Mouse (Mus musculus): ENCODE measurements around the gene Scfd1. TPM values are rescaled to one million over a fixed set of nuclear protein-coding genes. Genes with fewer than 3 reads are reported as not detected.

The Scfd1 gene
- polyA plus RNA-seq (2012; ENCODE audit: insufficient read depth, insufficient read length, missing spikeins) = 52.7 and 68.7 TPM in 2 replicates

DNA sequence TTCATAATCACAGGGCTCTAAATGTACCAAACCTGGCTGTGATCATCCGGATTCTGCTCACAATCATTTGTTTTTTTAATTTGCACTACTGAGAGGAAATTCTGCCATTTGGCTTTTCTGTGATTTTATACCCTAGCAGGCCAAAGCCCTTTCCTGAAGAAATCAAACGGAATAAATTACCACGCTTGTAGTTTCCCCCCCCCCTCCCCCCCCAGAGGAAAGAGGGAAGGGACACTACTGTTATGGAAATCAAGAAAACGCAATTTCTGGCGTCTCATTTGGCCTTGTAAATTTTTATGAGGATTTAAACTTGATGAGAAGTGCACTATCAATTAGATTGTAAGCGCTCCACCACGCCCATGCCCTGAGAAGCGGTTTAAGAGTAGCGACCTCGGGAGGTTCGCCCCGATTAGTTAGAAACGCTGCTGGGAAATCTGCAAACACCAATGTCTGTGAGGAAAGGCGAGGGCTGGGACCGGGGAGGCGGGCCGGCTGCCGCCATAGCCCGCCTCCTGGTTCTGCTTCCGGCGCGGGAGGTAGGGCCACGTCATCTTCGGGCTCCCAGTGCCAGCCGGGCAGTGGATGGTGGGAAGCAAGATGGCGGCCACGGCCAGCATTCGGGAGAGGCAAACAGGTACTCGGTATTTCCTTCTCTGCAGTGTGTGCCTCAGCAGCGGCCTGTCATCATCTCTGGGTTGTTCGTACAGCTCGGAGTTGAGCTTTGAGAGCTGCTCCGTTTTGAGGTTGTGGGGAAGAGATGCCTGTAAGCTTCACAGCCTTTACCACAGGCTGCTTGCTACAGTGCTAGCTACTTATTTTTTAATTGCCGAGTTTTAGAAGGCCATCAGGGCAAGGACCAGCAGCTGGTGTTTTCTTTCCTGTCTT is at the start of gene Scfd1:
TSS of gene Scfd1 (plus strand) at position 508 of the 885 bp plus-strand sequence.
- peak within 1 kb of the TSS; percentile 93 for H3K27ac ChIP-seq (replicated peaks; ENCODE audit: low read depth, low read length)
- no peaks in the 10 kb centered on the region for H3K4me1 ChIP-seq (ENCODE audit: control insufficient read depth, insufficient read depth, insufficient read length, low read length)
- H3K4me3 ChIP-seq (ENCODE audit: insufficient read depth, low read depth, low read length) = peak within 1 kb of the TSS; percentile 96

DNA sequence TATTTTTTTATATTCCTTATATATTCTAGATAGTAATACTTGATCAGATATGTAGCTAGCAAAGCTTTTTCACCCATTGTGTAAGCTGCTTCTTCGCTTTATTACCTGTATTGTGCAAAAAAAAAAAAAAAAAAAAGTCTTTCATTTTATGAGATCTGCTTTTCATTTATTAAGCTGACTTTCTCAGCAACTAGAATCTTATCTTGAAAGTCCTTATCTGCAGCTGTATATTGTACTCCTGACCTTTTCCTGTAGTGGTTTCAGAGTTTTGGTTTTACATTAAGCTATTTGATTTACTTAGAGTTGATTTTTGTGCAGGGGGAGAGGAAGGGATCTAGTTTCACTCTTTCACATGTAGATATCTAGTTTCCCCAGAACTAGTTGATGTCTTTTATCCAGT is 40.3 kb upstream of the Scfd1 start:
- H3K27ac ChIP-seq (replicated peaks; ENCODE audit: low read depth, low read length) = no peak overlapping the region
- no peak overlapping the region for H3K4me3 ChIP-seq (ENCODE audit: insufficient read depth, low read depth, low read length)
- H3K4me1 ChIP-seq (ENCODE audit: control insufficient read depth, insufficient read depth, insufficient read length, low read length) = no peaks in the 10 kb centered on the region

DNA sequence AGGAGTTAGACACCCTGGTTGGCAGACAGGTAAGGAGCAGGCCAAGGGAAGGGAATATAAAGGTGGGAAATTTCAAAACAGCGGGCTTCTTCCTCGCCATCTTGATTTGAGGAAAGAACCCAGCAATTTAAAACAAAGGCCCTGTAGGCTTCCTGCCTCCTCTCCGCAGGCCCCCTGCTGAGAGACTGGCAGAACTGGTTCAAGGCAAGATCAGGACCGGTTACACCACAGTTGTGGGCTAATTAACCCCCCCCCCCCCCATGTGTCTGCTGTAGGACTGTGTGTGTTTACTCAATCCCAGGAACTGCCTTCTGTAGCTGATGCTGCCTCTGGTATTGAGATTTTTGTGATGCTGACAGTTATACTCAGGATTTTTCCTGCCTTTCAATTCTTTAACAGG is 31.2 kb upstream of the Scfd1 start:
- H3K27ac ChIP-seq (replicated peaks; ENCODE audit: low read depth, low read length) = no peak overlapping the region
- H3K4me1 ChIP-seq (ENCODE audit: control insufficient read depth, insufficient read depth, insufficient read length, low read length) = 0 out of 2 replicates have a peak, but pooled peaks cover 2% of the 10 kb centered on the region
- no peak overlapping the region for H3K4me3 ChIP-seq (ENCODE audit: insufficient read depth, low read depth, low read length)

DNA sequence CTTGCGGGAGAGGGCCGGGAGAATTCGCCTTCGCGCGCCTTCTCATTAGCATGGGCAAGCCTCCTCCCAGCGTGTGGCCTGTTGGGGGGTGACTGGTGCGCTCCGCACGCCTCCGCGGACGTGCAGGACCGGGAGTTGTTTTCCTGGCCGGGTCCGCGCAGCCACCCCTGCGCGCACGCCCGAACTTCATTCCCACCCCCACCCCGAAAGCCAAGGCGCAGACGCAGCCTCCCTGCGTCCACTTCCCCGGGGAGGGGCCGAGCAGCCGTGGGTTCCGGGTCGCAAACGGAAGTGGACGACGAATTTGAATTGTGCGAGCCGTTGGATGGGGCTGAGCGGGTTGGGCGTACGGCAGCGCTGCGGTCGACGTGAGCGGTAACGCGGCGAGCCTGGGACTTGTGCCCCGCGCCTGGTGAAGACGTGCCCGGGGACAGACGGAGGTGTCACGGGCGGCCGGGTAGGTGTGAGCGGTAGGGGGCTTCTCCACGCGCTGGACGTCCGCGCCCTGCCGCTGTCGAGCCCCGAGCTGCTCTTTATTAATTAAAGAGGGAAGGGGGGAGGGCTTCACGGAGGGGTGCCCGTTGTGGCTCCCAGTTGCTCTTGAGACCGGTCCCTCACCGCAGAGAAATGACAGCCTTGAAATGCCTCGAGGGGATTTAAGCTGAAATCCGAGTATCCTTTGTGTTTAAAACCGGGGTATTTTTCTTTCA is 29.2 kb upstream of the Scfd1 start, which contains the start of gene G2e3:
TSS of gene G2e3 (plus strand) at position 74 of the 710 bp plus-strand sequence.
- Histone ChIP-seq H3K4me1 (ENCODE audit: control insufficient read depth, insufficient read depth, insufficient read length, low read length) (0 out of 2 replicates have a peak, but pooled peaks cover 2% of the 10 kb centered on the region), H3K27ac (replicated peaks; ENCODE audit: low read depth, low read length) (peak within 1 kb of the TSS; percentile 27), H3K4me3 (ENCODE audit: insufficient read depth, low read depth, low read length) (peak within 1 kb of the TSS; percentile 68)

DNA sequence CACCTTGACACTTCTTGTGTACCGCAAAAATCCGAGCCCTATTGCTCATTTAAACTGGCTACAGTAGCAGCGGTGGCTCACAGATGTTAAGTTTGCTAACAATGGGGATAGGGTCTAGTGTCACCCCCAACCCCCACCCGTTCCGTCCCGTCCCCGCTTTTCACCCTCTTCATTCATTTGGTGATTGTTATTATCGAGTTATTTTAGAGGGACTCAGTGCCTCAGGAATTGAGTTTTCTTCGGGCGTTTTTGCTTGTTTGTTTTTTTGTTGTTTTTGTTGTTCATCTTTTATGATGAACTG is 28.7 kb upstream of the Scfd1 start:
- Histone ChIP-seq H3K4me1 (ENCODE audit: control insufficient read depth, insufficient read depth, insufficient read length, low read length) (0 out of 2 replicates have a peak, but pooled peaks cover 2% of the 10 kb centered on the region), H3K4me3 (ENCODE audit: insufficient read depth, low read depth, low read length) (peak overlapping the region; percentile 68), H3K27ac (replicated peaks; ENCODE audit: low read depth, low read length) (peak overlapping the region; percentile 10; the same call in 1 of the 2 replicates)

DNA sequence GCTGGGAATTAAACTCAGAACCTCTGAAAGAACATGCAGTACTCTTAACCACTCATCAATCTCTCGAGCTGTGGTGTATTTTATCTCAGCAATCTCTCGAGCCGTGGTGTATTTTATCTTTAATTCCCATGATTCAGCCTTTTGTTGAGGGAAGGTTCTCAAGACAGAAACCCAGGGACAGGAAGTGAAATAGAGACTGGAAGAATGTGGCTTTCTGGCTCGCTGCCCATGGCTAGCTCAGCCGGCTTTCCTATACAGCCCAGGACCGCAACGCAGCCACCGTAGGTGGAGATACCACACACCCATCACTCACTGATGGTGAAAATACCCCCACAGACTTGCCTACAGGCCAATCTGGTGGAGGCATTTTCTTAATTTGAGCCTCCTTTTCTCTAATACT is 22.0 kb upstream of the Scfd1 start:
- Histone ChIP-seq H3K27ac (replicated peaks; ENCODE audit: low read depth, low read length) (no peak overlapping the region), H3K4me1 (ENCODE audit: control insufficient read depth, insufficient read depth, insufficient read length, low read length) (no peaks in the 10 kb centered on the region), H3K4me3 (ENCODE audit: insufficient read depth, low read depth, low read length) (no peak overlapping the region)

DNA sequence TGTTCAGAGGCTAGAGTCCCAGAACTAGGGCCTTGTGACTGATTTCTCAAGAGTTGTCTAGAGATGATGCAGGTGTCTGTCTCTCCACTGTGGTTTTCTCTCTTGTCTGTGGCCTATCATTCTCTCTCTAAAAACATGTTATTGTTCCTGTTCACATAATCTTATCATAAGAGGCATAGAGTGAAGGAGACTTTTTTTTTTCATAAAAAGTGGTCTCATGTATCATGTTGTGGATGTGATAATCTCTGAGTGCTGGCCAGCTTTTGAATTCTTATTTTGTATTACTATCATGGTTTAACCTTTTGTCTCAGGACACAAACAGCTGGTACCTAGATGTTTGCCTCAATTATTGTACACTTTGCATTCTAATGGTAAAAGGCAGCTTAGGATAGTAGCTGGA is 16.0 kb upstream of the Scfd1 start:
- Histone ChIP-seq H3K27ac (replicated peaks; ENCODE audit: low read depth, low read length) (no peak overlapping the region), H3K4me3 (ENCODE audit: insufficient read depth, low read depth, low read length) (no peak overlapping the region), H3K4me1 (ENCODE audit: control insufficient read depth, insufficient read depth, insufficient read length, low read length) (no peaks in the 10 kb centered on the region)

DNA sequence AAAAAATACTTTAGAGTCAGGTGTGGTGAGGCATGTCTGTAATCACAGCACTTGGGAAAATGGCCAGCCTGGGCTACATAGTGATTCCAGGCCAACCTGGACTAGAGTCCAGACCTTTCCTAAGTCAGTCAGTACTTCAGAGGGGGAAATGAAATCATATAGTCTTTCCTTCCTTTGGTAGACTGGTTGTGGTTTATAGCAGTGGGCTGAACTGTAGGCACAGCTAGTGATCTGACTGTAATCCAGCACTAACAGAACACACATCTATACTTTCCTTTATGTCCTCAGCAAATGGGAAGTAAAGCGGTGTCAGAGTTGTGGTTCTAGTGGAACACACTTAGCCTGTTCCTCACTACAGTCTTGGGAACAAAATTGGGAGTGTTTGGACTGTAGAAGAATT is 14.4 kb upstream of the Scfd1 start:
- no peak overlapping the region for H3K4me3 ChIP-seq (ENCODE audit: insufficient read depth, low read depth, low read length)
- H3K27ac ChIP-seq (replicated peaks; ENCODE audit: low read depth, low read length) = no peak overlapping the region
- no peaks in the 10 kb centered on the region for H3K4me1 ChIP-seq (ENCODE audit: control insufficient read depth, insufficient read depth, insufficient read length, low read length)

DNA sequence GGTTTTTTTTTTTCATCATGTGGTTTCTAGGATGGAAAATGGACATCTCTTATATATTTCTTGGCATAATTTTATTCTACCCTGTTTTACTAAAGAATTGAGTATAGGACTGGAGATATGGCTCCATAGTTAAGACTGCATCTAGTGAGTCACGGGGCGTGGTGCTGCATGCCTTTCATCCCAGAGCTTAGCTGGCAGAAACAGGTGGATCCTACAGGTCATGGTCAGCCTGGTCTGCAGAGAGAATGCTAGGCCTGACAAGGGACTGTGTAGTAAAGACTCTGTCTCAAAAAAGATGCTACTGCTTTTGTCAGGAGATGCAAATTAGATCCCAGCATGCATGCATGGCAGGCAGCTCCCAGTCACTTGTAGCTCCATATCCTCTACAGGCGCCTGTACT is 8.8 kb upstream of the Scfd1 start:
- Histone ChIP-seq H3K4me3 (ENCODE audit: insufficient read depth, low read depth, low read length) (no peak overlapping the region), H3K4me1 (ENCODE audit: control insufficient read depth, insufficient read depth, insufficient read length, low read length) (no peaks in the 10 kb centered on the region), H3K27ac (replicated peaks; ENCODE audit: low read depth, low read length) (no peak overlapping the region)

DNA sequence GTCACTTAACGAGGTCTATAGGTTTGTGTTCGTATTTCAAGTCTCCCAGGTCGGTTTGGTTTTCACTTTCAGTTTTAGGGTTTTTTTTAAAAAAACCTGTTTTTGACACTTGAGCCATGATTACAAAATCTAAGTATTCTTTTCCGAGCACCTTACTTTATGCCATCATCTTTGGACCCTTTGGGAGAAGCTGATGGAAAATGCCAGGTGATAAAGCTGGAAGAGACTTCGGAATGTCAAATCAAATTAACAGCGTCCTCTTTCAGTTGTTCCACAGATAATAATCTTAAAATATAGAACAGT is 529 bp downstream of the Scfd1 start:
- Histone ChIP-seq H3K4me1 (ENCODE audit: control insufficient read depth, insufficient read depth, insufficient read length, low read length) (no peaks in the 10 kb centered on the region), H3K4me3 (ENCODE audit: insufficient read depth, low read depth, low read length) (peak overlapping the region; percentile 96), H3K27ac (replicated peaks; ENCODE audit: low read depth, low read length) (peak overlapping the region; percentile 93)

DNA sequence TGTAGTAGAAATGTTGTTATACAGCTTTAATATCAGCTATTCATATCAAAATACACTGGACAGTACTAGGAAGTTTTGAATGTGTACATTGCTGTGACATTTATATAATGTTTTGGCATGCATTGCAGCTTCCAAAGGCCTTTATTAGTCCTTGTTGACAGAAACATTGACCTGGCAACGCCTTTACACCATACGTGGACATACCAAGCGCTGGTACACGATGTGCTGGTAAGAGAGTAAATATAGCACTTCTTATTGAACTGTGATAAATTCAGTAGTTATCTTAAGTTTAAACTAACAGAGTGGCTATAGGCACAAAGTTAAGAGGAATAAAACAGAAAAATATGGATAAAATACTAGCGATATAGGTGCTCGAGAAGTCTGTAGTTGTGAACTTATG is 22.6 kb downstream of the Scfd1 start:
- H3K4me3 ChIP-seq (ENCODE audit: insufficient read depth, low read depth, low read length) = no peak overlapping the region
- H3K4me1 ChIP-seq (ENCODE audit: control insufficient read depth, insufficient read depth, insufficient read length, low read length) = no peaks in the 10 kb centered on the region
- no peak overlapping the region for H3K27ac ChIP-seq (replicated peaks; ENCODE audit: low read depth, low read length)

DNA sequence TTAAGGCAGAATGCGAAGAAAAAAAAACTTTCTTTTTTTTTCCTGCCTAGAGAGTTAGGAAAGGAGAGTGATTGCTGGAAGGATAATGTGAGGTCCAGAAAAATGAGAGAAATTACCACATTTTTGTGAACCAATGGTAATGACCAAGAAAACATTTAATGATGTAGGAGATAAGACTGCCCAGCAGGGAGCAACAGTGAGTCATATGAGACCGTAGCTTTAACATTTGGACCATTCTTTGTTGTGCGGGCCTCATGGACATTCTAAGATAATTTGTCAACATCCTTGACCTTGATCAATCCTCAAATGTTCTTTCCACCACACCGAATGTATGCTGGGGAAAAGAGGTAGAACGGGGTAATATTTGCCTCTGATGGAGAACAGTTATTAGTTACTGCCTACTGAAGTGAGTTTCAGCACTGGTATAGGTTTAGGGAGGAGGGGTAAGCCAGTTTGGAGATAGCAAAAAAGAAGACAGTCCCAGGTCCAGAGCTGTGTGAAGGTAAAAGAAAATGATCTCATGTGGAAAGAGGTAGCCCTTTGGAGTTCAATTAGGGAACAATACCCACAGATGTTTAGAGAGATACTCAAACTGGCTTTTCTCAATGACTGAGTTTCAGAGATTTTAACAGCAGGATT is 24.9 kb downstream of the Scfd1 start:
- Histone ChIP-seq H3K4me3 (ENCODE audit: insufficient read depth, low read depth, low read length) (no peak overlapping the region), H3K27ac (replicated peaks; ENCODE audit: low read depth, low read length) (no peak overlapping the region), H3K4me1 (ENCODE audit: control insufficient read depth, insufficient read depth, insufficient read length, low read length) (no peaks in the 10 kb centered on the region)

DNA sequence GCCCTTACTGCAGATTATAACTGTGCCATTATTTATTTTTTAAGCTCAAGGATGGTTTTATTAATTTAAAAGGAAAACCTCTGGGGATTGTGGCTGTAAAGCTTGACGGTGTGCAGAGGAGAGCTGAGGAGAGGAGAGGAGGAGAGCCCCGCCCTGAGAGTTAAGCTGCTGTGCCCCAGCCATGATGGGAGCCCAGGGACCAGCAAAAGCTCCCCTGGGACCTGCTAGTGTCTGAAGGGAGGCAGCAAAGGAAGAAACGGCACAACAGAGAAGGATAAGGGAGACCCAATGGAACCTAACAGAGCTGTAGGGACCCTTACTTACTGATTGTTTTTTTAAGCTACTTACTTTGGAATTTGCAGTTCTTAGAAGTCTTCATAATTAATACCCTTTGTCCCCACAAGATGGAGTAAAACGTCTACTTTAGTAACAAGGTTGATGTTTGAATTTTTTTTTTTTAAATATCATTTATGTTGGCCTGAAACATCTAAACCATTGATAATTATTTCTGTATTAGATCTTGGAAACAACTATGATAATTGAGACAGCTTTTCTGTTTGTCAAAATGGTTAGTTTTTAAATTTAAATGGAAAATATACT is 26.8 kb downstream of the Scfd1 start:
- no peaks in the 10 kb centered on the region for H3K4me1 ChIP-seq (ENCODE audit: control insufficient read depth, insufficient read depth, insufficient read length, low read length)
- H3K27ac ChIP-seq (replicated peaks; ENCODE audit: low read depth, low read length) = no peak overlapping the region
- no peak overlapping the region for H3K4me3 ChIP-seq (ENCODE audit: insufficient read depth, low read depth, low read length)

DNA sequence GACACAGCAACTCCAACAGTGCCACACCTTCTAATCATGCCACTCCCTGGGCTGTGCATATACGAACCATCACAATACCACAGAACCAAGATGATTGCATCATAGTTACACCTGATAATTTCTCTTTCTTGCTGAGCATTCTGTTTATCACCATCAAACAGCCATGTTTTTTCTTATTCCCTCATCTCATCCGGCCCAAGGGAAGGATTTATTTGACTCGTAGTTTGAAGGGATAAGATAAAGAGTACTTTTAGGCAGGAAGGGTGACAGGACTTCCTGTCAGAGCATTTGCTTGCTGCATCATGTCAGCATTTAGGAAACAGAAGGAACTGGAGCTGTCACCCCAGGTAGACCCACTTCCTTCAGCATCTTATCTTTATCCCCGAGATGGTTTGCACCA is 34.1 kb downstream of the Scfd1 start:
- Histone ChIP-seq H3K27ac (replicated peaks; ENCODE audit: low read depth, low read length) (no peak overlapping the region), H3K4me1 (ENCODE audit: control insufficient read depth, insufficient read depth, insufficient read length, low read length) (no peaks in the 10 kb centered on the region)

DNA sequence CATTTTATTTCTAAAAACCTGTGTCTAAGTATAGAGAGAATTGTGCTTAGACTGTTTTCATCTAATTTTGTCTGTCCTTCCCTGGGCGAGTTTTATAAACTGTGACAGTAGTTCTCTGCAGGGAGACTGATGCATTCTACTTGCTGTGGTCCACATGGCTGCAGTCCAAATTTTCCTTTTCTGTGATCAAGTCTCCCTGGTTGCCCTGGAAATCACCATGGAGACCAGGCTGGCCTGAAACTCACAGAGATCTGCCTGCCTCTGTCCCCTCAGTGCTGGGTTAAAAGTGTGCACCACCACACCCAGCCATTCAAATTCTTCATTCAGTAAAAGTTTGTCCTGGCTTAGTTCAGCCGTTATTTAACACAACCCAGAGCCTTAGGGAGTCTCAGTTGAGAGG is 60.2 kb downstream of the Scfd1 start:
- no peak overlapping the region for H3K27ac ChIP-seq (replicated peaks; ENCODE audit: low read depth, low read length)
- H3K4me1 ChIP-seq (ENCODE audit: control insufficient read depth, insufficient read depth, insufficient read length, low read length) = no peaks in the 10 kb centered on the region
- no peak overlapping the region for H3K4me3 ChIP-seq (ENCODE audit: insufficient read depth, low read depth, low read length)

More for the DNA sequence above, 34.1 kb downstream of the Scfd1 start:
- no peak overlapping the region for H3K4me3 ChIP-seq (ENCODE audit: insufficient read depth, low read depth, low read length)

All from brown adipose tissue, adult 24 weeks (tissue).